Mouse (Mus musculus) thymus, adult 2 months (tissue): ENCODE results near the gene Drd4.

Source experiments
- CTCF ChIP-seq: fragments of 200-500 bp; IDR thresholded peaks from 2 replicates; pipeline ENCODE4 v1.5.1; 2012; ENCODE audit warnings: mild to moderate bottlenecking, control low read depth, low read length, moderate library complexity, borderline replicate concordance; ENCODE audit not compliant: control insufficient read depth, poor library complexity, insufficient read depth; ENCODE audit errors: extremely low read depth
- POLR2A ChIP-seq: fragments of 200-500 bp; IDR thresholded peaks from 2 replicates; pipeline ENCODE4 v1.6.1; 2012; ENCODE audit warnings: mild to moderate bottlenecking, low read length, control low read depth, moderate library complexity; ENCODE audit not compliant: control insufficient read depth, poor library complexity, insufficient read depth; ENCODE audit errors: extremely low read depth

GRCm38 (mm10) chr7:141324686-141325085, 32.9 kb downstream of the Drd4 start:
- TF ChIP-seq CTCF: no peak
- TF ChIP-seq POLR2A: no peak
